Mouse (Mus musculus): ENCODE results near the gene Olfr329-ps. TPM values are rescaled to one million over a fixed set of nuclear protein-coding genes. Genes with fewer than 3 reads are reported as not detected.
"Not testable (repeated sequence)": the region's sequence is repeated elsewhere in the genome, so short reads cannot be mapped to it uniquely, and the experiment has no call there.

The Olfr329-ps gene
- total RNA-seq (2015) (not detected in 2 replicates), total RNA-seq (2017) (not detected in 2 replicates)

DNA sequence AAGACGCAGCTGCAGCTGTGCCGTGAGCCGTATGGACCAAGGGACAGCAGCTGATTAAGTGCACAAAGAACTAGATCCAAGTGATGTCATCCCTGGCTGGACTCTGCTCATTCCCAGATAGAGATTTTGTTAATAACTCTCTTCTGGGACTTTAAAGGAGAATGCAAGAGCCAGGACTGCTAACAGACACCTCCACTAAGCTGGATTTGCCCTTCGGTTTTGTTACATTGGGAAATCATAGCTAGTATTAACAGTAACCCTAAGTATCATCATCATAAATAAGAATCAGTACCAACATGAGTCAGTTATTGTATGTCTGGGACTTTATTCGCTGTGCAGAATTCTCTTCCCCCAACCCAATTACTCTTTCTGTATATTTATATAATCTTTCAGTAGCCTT lies at the start of gene Olfr329-ps:
Gene Olfr329-ps, minus strand, starts transcription at position 101 of the 400 bp plus-strand sequence.
- ATAC-seq (ENCODE audit: poor library complexity, severe bottlenecking): no peak

- no peak for ATAC-seq (ENCODE audit: poor library complexity, severe bottlenecking)
Observed at GRCm38 (mm10) chr11:58594814-58595213, 48.6 kb upstream of the Olfr329-ps start, which contains the start of gene Olfr324. TSS of gene Olfr324 (plus strand) at chr11:58595114.

DNA sequence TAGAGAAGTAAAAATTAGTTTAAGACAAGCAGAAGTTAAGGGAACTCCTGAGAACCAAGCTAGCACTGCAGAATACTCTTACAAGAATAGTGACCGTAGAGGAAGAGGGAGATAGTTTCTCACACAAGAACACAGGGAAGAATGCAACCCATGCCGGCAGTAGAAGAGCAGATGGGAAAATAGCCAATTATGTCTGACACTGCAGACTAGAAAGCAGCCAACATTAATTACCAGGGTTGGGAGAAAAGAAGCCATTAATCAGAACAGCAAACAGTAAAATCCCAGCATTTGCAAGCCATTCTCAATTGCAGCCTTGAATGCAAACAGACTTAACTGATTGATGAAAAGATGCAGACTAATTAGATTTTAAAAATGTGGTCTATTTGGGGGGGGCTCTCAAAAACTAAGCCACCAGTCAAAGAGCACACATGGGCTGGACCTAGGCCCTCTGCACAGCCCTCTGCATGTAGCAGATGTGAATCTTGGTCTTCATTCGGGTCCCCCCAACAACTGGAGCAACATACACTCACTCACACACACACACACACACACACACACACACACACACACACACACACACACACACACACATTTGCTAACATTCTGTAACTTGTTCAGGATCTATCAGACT lies 42.5 kb upstream of the Olfr329-ps start:
- no peak for ATAC-seq (ENCODE audit: poor library complexity, severe bottlenecking)

- 0 out of 2 replicates have a peak, but pooled peaks have one; percentile 33 for ATAC-seq (ENCODE audit: poor library complexity, severe bottlenecking)
Observed at GRCm38 (mm10) chr11:58587898-58588348, 41.7 kb upstream of the Olfr329-ps start.

DNA sequence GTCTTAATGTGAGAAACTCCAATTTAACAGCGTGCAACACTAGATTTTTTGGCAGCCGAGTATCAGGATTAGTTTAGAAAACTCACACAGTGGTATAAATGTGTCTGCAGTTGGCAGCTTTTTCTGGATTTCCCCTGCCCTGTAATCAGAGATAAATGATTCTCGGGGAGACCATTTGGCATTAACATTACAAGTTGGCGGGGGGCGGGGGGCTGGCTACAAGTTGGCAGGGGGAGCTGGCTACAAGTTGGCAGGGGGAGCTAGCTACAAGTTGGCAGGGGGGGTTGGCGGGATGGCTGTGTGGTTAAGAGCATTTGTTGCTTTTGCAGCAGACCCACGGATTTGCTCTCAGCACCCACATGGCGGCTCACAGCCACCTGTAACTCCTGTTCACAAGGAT lies 32.4 kb upstream of the Olfr329-ps start:
- no peak for ATAC-seq (ENCODE audit: poor library complexity, severe bottlenecking)

DNA sequence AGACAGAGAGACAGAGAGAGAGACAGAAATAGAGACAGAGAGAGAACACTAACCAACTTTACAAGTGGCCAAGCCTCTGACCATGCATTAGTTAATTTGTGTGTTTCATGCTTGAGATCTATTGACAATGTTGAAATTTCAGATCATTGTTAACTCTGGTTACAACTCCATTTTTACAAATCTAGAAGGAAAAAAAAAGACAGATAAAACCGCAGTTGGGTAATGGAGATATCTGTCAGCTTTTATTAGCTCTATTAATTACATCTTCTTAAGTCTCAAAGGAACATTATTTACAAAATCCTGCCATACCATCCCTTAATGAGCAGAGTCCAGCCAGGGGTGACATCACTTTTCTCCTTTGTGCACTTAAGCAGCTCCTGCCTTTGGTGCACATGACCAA lies 31.2 kb upstream of the Olfr329-ps start, which contains the start of gene Olfr325:
Gene Olfr325, plus strand, starts transcription at position 301 of the 400 bp plus-strand sequence.
- ATAC-seq (ENCODE audit: poor library complexity, severe bottlenecking): no peak

GRCm38 (mm10) chr11:58570405-58570804 lies 24.2 kb upstream of the Olfr329-ps start, which contains the start of gene Olfr224:
TSS of gene Olfr224 (minus strand) at chr11:58570553.
- ATAC-seq (ENCODE audit: poor library complexity, severe bottlenecking): no peak

DNA sequence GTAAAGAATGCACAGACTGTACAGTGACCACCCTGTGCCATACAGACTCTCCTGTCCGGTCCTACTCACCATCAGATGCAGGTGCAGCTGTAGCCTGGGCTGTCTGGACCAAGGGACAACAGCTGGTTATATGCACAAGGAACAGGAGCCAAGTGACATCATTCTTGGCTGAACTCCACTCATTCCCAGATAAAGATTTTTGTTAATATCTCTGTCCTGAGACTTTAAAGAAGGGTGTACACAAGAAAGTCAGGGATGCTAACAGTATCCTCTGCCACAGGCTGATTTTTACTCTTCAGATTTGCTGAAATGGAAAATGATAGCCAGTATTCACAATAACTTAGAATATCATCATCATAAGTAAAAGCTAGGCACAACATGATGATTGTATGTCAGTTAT lies 9.3 kb upstream of the Olfr329-ps start, which contains the start of gene Olfr328:
Gene Olfr328, minus strand, starts transcription at position 101 of the 400 bp plus-strand sequence.
- no peak for ATAC-seq (ENCODE audit: poor library complexity, severe bottlenecking)

DNA sequence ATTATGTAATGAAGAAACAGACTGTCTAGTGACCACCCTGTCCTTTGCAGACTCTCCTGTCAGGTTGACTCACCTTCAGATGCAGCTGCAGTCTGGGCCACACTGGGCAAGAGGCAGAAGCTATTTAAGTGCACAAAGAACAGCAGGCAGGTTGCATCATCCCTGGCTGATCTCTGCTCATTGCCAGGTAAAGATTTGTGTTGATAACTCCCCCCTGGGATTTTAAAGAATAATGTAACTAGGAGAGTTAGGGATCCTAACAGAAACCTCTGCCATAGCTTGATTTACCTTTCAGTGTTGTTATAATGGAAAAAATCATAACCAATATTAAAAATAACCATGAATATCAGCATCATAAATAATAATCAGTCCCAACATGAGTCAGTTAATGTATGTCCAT lies 11.5 kb downstream of the Olfr329-ps start, which contains the start of gene Olfr330:
Gene Olfr330, minus strand, starts transcription at position 101 of the 400 bp plus-strand sequence.
- ATAC-seq (ENCODE audit: poor library complexity, severe bottlenecking): not testable (repeated sequence)

GRCm38 (mm10) chr11:58519756-58520155 lies 26.5 kb downstream of the Olfr329-ps start:
- ATAC-seq (ENCODE audit: poor library complexity, severe bottlenecking): not testable (repeated sequence)

DNA sequence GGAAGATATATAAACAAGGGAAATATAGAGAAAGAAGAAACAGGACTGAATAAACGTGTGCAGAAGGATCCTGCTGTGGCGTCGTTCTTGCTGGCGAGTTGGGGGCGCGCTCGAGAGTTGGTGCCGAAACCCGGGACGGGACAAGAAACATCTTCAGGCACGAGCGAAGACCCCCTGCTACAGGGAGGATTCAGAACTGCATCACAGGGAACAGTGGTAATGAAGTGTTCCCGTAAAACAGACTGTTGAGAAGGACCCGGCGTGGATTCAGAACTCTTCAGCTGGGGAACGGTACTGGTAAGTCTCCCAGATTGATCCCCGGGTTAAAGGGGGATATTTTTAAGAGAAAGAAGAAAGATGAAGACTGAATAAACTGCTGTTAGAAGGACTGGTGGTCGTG lies 27.3 kb downstream of the Olfr329-ps start:
- not testable (repeated sequence) for ATAC-seq (ENCODE audit: poor library complexity, severe bottlenecking)

GRCm38 (mm10) chr11:58509058-58509457 lies 37.2 kb downstream of the Olfr329-ps start:
- ATAC-seq (ENCODE audit: poor library complexity, severe bottlenecking): peak; percentile 45; the same call in 1 of the 2 replicates

DNA sequence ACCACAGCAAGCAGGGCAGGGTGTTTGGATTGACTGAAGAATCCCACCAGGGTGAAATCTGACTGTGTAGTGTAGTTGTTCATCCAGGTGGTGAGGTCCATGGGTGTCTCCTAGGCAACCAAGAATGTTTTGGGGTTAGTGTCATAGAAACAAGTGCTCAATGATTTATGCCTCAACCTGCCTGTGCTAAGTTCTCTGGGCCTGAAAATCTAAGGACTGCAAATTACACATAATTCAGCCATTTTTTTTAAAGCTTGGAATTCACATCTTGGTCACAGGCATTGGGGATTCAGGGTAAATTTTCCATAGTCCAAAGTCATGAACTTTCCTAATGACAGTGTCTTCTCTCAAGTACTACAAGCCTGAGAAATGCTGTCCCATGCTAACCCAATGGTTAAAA lies 43.8 kb downstream of the Olfr329-ps start, which contains the start of gene Olfr331:
Gene Olfr331, minus strand, starts transcription at position 101 of the 400 bp plus-strand sequence.
- not testable (repeated sequence) for ATAC-seq (ENCODE audit: poor library complexity, severe bottlenecking)

- no peak for ATAC-seq (ENCODE audit: poor library complexity, severe bottlenecking)
Observed at GRCm38 (mm10) chr11:58499290-58499689, 46.9 kb downstream of the Olfr329-ps start.

GRCm38 (mm10) chr11:58498761-58499160 lies 47.5 kb downstream of the Olfr329-ps start:
- no peak for ATAC-seq (ENCODE audit: poor library complexity, severe bottlenecking)

- ATAC-seq (ENCODE audit: poor library complexity, severe bottlenecking): no peak
Observed at GRCm38 (mm10) chr11:58492455-58492854, 53.8 kb downstream of the Olfr329-ps start, which contains the start of gene Olfr332. TSS of gene Olfr332 (minus strand) at chr11:58492555.

Other genes with a start within 250 kb of the Olfr329-ps start
- 5.6 and 9.7 TPM in 2 replicates for gene Zfp692, start 239.4 kb downstream of the Olfr329-ps start, total RNA-seq (2015)
- gene Zfp692, start 239.4 kb downstream of the Olfr329-ps start, total RNA-seq (2017): 8.6 and 9.2 TPM in 2 replicates
- 26.9 and 28.8 TPM in 2 replicates for gene Zfp672, start 216.1 kb downstream of the Olfr329-ps start, total RNA-seq (2015)
- 14.7 and 19.2 TPM in 2 replicates for gene Zfp672, start 216.1 kb downstream of the Olfr329-ps start, total RNA-seq (2017)
- 3.8 and 4.1 TPM in 2 replicates for gene Sh3bp5l, start 215.7 kb downstream of the Olfr329-ps start, total RNA-seq (2015)
- 13.6 and 20.5 TPM in 2 replicates for gene Sh3bp5l, start 215.7 kb downstream of the Olfr329-ps start, total RNA-seq (2017)
- gene Lypd8, start 167.4 kb downstream of the Olfr329-ps start, total RNA-seq (2015): not detected in 2 replicates
- not detected in 2 replicates for gene Lypd8, start 167.4 kb downstream of the Olfr329-ps start, total RNA-seq (2017)
- gene 1810065E05Rik, start 125.3 kb downstream of the Olfr329-ps start, total RNA-seq (2015): not detected in 2 replicates
- gene 1810065E05Rik, start 125.3 kb downstream of the Olfr329-ps start, total RNA-seq (2017): not detected in 2 replicates
- gene Gm12253, start 113.9 kb downstream of the Olfr329-ps start, total RNA-seq (2015): not detected in 2 replicates
- not detected in 2 replicates for gene Gm12253, start 113.9 kb downstream of the Olfr329-ps start, total RNA-seq (2017)
- gene Lypd9, start 93.5 kb downstream of the Olfr329-ps start, total RNA-seq (2015): not detected in 2 replicates
- not detected in 2 replicates for gene Lypd9, start 93.5 kb downstream of the Olfr329-ps start, total RNA-seq (2017)
- gene Olfr30, start 84.2 kb downstream of the Olfr329-ps start, total RNA-seq (2015): not detected in 2 replicates
- not detected in 2 replicates for gene Olfr30, start 84.2 kb downstream of the Olfr329-ps start, total RNA-seq (2017)
- not detected in 2 replicates for gene Olfr332, start 53.9 kb downstream of the Olfr329-ps start, total RNA-seq (2015)
- not detected in 2 replicates for gene Olfr332, start 53.9 kb downstream of the Olfr329-ps start, total RNA-seq (2017)
- gene Olfr331, start 43.9 kb downstream of the Olfr329-ps start, total RNA-seq (2015): not detected in 2 replicates
- gene Olfr331, start 43.9 kb downstream of the Olfr329-ps start, total RNA-seq (2017): not detected in 2 replicates
- gene Olfr330, start 11.6 kb downstream of the Olfr329-ps start, total RNA-seq (2015): not detected in 2 replicates
- not detected in 2 replicates for gene Olfr330, start 11.6 kb downstream of the Olfr329-ps start, total RNA-seq (2017)
- gene Olfr328, start 9.2 kb upstream of the Olfr329-ps start, total RNA-seq (2015): not detected in 2 replicates
- gene Olfr328, start 9.2 kb upstream of the Olfr329-ps start, total RNA-seq (2017): 0.07 TPM in 1 of 2 replicates, not detected in the other
- not detected in 2 replicates for gene Olfr224, start 24.1 kb upstream of the Olfr329-ps start, total RNA-seq (2015)
- not detected in 2 replicates for gene Olfr224, start 24.1 kb upstream of the Olfr329-ps start, total RNA-seq (2017)
- gene Olfr325, start 31.3 kb upstream of the Olfr329-ps start, total RNA-seq (2015): not detected in 2 replicates
- gene Olfr325, start 31.3 kb upstream of the Olfr329-ps start, total RNA-seq (2017): not detected in 2 replicates
- not detected in 2 replicates for gene Olfr324, start 48.7 kb upstream of the Olfr329-ps start, total RNA-seq (2015)
- not detected in 2 replicates for gene Olfr324, start 48.7 kb upstream of the Olfr329-ps start, total RNA-seq (2017)
- not detected in 2 replicates for gene 2210407C18Rik, start 69.7 kb upstream of the Olfr329-ps start, total RNA-seq (2015)
- not detected in 2 replicates for gene 2210407C18Rik, start 69.7 kb upstream of the Olfr329-ps start, total RNA-seq (2017)
- gene Olfr323, start 84.1 kb upstream of the Olfr329-ps start, total RNA-seq (2015): not detected in 2 replicates
- not detected in 2 replicates for gene Olfr323, start 84.1 kb upstream of the Olfr329-ps start, total RNA-seq (2017)
- 0.11 and 0.27 TPM in 2 replicates for gene Trim58, start 94.0 kb upstream of the Olfr329-ps start, total RNA-seq (2015)
- 0.04 TPM in 1 of 2 replicates, not detected in the other for gene Trim58, start 94.0 kb upstream of the Olfr329-ps start, total RNA-seq (2017)
- gene Olfr322, start 112.4 kb upstream of the Olfr329-ps start, total RNA-seq (2015): not detected in 2 replicates
- gene Olfr322, start 112.4 kb upstream of the Olfr329-ps start, total RNA-seq (2017): not detected in 2 replicates
- not detected in 2 replicates for gene Olfr320, start 134.7 kb upstream of the Olfr329-ps start, total RNA-seq (2015)
- gene Olfr320, start 134.7 kb upstream of the Olfr329-ps start, total RNA-seq (2017): not detected in 2 replicates
- gene Olfr319, start 152.7 kb upstream of the Olfr329-ps start, total RNA-seq (2015): not detected in 2 replicates
- gene Olfr319, start 152.7 kb upstream of the Olfr329-ps start, total RNA-seq (2017): not detected in 2 replicates
- not detected in 2 replicates for gene Olfr318, start 177.6 kb upstream of the Olfr329-ps start, total RNA-seq (2015)
- gene Olfr318, start 177.6 kb upstream of the Olfr329-ps start, total RNA-seq (2017): not detected in 2 replicates
- not detected in 2 replicates for gene Olfr317, start 192.8 kb upstream of the Olfr329-ps start, total RNA-seq (2015)
- not detected in 2 replicates for gene Olfr317, start 192.8 kb upstream of the Olfr329-ps start, total RNA-seq (2017)
- not detected in 2 replicates for gene Olfr316, start 206.3 kb upstream of the Olfr329-ps start, total RNA-seq (2015)
- not detected in 2 replicates for gene Olfr316, start 206.3 kb upstream of the Olfr329-ps start, total RNA-seq (2017)
- not detected in 2 replicates for gene Olfr315, start 226.8 kb upstream of the Olfr329-ps start, total RNA-seq (2015)
- not detected in 2 replicates for gene Olfr315, start 226.8 kb upstream of the Olfr329-ps start, total RNA-seq (2017)
- not detected in 2 replicates for gene Olfr314, start 236.5 kb upstream of the Olfr329-ps start, total RNA-seq (2015)
- gene Olfr314, start 236.5 kb upstream of the Olfr329-ps start, total RNA-seq (2017): not detected in 2 replicates

All from megakaryocyte, adult 5-6 weeks (primary cell).